Mouse (Mus musculus): ENCODE results near the gene 4930404N11Rik. TPM values are rescaled to one million over a fixed set of nuclear protein-coding genes. Genes with fewer than 3 reads are reported as not detected.

The 4930404N11Rik gene
- total RNA-seq, 2 experiments from 2014 or later: 0.93 to 1.3 TPM

GRCm38 (mm10) chr10:81360721-81361120 lies 4.9 kb downstream of the 4930404N11Rik start:
- intact Hi-C loops (cut with DNase I): no loop called here
- no peak for DNase-seq (ENCODE audit: low spot score in 2 of 2)

- no peak for DNase-seq (ENCODE audit: low spot score in 2 of 2)
- intact Hi-C loops (cut with DNase I): no loop called here
Observed at GRCm38 (mm10) chr10:81358841-81359240, 6.8 kb downstream of the 4930404N11Rik start.

- intact Hi-C loops (cut with DNase I): no loop called here
- no peak for DNase-seq (ENCODE audit: low spot score in 2 of 2)
Observed at GRCm38 (mm10) chr10:81358209-81358608, 7.4 kb downstream of the 4930404N11Rik start.

- intact Hi-C loops (cut with DNase I): no loop called here
- DNase-seq (ENCODE audit: low spot score in 2 of 2): peak; percentile 91 to 94
Observed at GRCm38 (mm10) chr10:81356991-81357844, 8.4 kb downstream of the 4930404N11Rik start, which contains the start of gene Mfsd12. Gene Mfsd12, plus strand, starts transcription at chr10:81357491.

- intact Hi-C loops (cut with DNase I): no loop called here
Observed at GRCm38 (mm10) chr10:81356352-81356990, 9.1 kb downstream of the 4930404N11Rik start.

GRCm38 (mm10) chr10:81355533-81355932 lies 10.1 kb downstream of the 4930404N11Rik start:
- DNase-seq (ENCODE audit: low spot score in 2 of 2): no peak
- intact Hi-C loops (cut with DNase I): no loop called here

More at GRCm38 (mm10) chr10:81356352-81356990, 9.1 kb downstream of the 4930404N11Rik start:
- DNase-seq (ENCODE audit: low spot score in 2 of 2): peak in 1 of 2 experiments; percentile 58

- intact Hi-C loops (cut with DNase I): no loop called here
- no peak for DNase-seq (ENCODE audit: low spot score in 2 of 2)
Observed at GRCm38 (mm10) chr10:81354738-81355477, 10.7 kb downstream of the 4930404N11Rik start.

- intact Hi-C loops (cut with DNase I): no loop called here
- no peak for DNase-seq (ENCODE audit: low spot score in 2 of 2)
Observed at GRCm38 (mm10) chr10:81351678-81352291, 13.8 kb downstream of the 4930404N11Rik start.

- DNase-seq (ENCODE audit: low spot score in 2 of 2): peak; percentile 100
- intact Hi-C loops (cut with DNase I): no loop called here
Observed at GRCm38 (mm10) chr10:81350351-81351063, 15.1 kb downstream of the 4930404N11Rik start, which contains the start of gene Hmg20b. Gene Hmg20b, minus strand, starts transcription at chr10:81350480.

GRCm38 (mm10) chr10:81349961-81350350 lies 15.7 kb downstream of the 4930404N11Rik start:
- no peak for DNase-seq (ENCODE audit: low spot score in 2 of 2)
- intact Hi-C loops (cut with DNase I): loop anchor here (5.0 kb wide), 1 partner anchor 63 kb away; no protein-coding TSS in a partner anchor

GRCm38 (mm10) chr10:81349146-81349545 lies 16.5 kb downstream of the 4930404N11Rik start:
- intact Hi-C loops (cut with DNase I): loop anchor here (5.0 kb wide), 1 partner anchor 62 kb away; no protein-coding TSS in a partner anchor
- DNase-seq (ENCODE audit: low spot score in 2 of 2): no peak

- peak; percentile 72 to 81 for DNase-seq (ENCODE audit: low spot score in 2 of 2)
- intact Hi-C loops (cut with DNase I): loop anchor here (5.0 kb wide), 1 partner anchor 59 kb away; no protein-coding TSS in a partner anchor
Observed at GRCm38 (mm10) chr10:81346453-81347067, 19.1 kb downstream of the 4930404N11Rik start.

- intact Hi-C loops (cut with DNase I): loop anchor here (5.0 kb wide), 1 partner anchor 58 kb away; no protein-coding TSS in a partner anchor
- no peak for DNase-seq (ENCODE audit: low spot score in 2 of 2)
Observed at GRCm38 (mm10) chr10:81345162-81345534, 20.5 kb downstream of the 4930404N11Rik start.

GRCm38 (mm10) chr10:81344421-81345161 lies 21.0 kb downstream of the 4930404N11Rik start:
- intact Hi-C loops (cut with DNase I): loop anchor here (5.0 kb wide), 1 partner anchor 57 kb away; no protein-coding TSS in a partner anchor
- no peak for DNase-seq (ENCODE audit: low spot score in 2 of 2)

GRCm38 (mm10) chr10:81342686-81343505 lies 22.7 kb downstream of the 4930404N11Rik start, which contains the start of gene Gipc3:
Gene Gipc3, minus strand, starts transcription at chr10:81343266.
- intact Hi-C loops (cut with DNase I): no loop called here
- no peak for DNase-seq (ENCODE audit: low spot score in 2 of 2)

GRCm38 (mm10) chr10:81341333-81341949 lies 24.2 kb downstream of the 4930404N11Rik start:
- DNase-seq (ENCODE audit: low spot score in 2 of 2): peak in 1 of 2 experiments; percentile 66
- intact Hi-C loops (cut with DNase I): no loop called here
